Mouse (Mus musculus): ENCODE results near the gene Zbed5.
"Not testable (repeated sequence)": the region's sequence is repeated elsewhere in the genome, so short reads cannot be mapped to it uniquely, and the experiment has no call there.

Gene Zbed5

GRCm38 (mm10) chr5:129895198-129896088, at the start of gene Zbed5:
Gene Zbed5, plus strand, starts transcription at chr5:129895723.
- peak; percentile 75 to 77 for DNase-seq

- DNase-seq, result peak; percentile 93 to 94
Measured at GRCm38 (mm10) chr5:129846752-129847557, 48.6 kb upstream of the Zbed5 start, which contains the start of gene Sumf2. Gene Sumf2, plus strand, starts transcription at chr5:129846986.

GRCm38 (mm10) chr5:129847558-129847820, 48.0 kb upstream of the Zbed5 start:
- peak in 1 of 2 experiments; percentile 8 for DNase-seq

GRCm38 (mm10) chr5:129855163-129855562, 40.4 kb upstream of the Zbed5 start:
- DNase-seq, result no peak

DNA sequence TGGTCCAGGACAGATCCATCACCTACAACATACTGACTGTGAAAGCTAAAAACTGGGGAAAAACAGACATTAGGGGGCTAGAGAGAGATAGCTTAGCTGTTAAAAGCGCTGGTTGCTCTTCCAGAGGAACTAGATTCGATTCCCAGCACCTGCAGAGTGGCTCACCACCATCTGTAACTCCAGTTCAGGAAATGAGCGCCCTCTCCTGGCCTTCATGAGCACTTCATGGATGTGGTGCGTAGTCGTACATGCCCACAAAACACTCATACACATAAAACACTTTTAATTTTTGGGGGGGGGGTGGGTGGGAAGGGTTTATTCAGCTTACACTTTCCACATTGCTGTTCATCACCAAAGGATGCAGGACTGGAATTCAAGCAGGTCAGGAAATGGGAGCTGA, 39.1 kb upstream of the Zbed5 start:
- no peak for DNase-seq

GRCm38 (mm10) chr5:129862325-129862724, 33.2 kb upstream of the Zbed5 start:
- DNase-seq, result no peak

DNA sequence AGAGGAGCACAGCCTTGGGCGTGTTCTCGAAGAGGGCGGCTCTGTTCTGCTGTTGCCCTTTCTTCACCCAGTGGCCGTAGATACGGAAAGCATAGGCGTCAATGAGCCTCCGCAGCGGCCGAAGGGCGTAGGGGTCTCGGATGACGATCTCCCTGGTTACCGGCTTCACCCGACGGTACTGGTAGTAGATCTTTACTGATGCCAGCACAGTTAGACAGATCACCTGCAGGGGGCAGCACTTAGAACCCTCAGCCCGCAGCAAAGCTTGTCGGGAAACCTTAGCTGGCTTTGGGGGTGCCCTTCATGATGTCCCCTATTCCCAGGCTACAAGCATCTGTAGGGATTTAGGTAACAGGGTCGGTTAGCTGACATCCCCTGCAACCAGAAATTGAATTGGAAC, 31.1 kb upstream of the Zbed5 start:
- peak; percentile 68 for DNase-seq

- no peak for DNase-seq
Measured at GRCm38 (mm10) chr5:129865841-129866240, 29.7 kb upstream of the Zbed5 start.

DNA sequence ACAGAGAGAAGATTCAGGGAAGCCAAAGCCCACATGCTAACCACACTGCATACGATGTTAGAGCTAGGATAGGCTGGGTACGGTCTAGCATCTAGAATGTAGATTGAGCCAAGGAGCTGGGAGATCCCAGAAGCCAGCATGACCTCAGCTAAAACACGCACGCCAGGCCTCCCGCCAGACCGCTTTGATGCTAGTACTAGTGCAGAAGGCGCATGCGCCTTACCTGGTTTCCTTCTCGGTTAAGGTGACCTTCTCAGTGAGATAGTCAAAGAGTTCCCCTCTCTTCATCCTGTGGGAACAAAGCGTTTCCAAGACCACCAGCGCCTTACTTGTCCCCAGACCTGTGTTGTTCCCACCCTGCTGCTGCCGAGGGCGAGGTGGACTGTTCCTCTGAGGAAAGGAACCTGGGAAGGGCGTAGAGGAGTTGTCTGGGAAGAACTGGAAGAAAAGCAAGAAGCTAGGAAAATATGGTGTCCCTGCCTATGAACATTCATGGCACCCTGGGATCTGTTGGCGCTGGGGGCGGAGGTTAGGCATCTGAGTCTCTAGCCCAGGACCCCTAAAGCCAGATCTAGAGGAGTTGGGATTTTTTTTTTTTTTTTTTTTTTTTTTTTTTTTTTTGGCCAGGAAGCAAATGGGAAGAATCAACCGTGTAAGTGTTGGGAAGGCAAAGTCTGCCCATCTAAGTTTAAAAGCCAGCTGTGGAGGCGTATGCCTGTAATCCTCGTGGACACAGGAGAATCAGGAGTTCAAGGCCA, 26.1 kb upstream of the Zbed5 start:
- DNase-seq, result no peak

- DNase-seq, result no peak
Measured at GRCm38 (mm10) chr5:129871238-129871637, 24.3 kb upstream of the Zbed5 start.

- DNase-seq, result no peak
Measured at GRCm38 (mm10) chr5:129873942-129874341, 21.6 kb upstream of the Zbed5 start.

DNA sequence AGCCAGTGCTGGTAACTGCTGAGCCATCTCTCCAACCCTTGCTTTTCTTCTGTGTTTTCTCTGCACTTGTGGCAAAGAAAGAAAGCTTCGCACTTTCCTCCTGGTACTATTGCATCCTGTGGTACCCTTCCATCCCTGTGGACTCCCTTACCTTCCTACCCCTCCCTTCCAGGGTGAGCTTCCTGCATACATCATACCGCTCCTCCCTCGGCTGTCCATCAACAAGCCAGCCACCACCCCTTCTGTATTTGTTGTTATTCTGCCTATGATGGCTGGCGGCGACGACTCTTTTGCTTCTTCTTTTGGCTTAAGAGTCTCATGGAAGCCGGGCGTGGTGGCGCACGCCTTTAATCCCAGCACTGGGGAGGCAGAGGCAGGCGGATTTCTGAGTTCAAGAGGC, 20.4 kb upstream of the Zbed5 start:
- no peak for DNase-seq

- DNase-seq, result no peak
Measured at GRCm38 (mm10) chr5:129877731-129878455, 17.6 kb upstream of the Zbed5 start.

DNA sequence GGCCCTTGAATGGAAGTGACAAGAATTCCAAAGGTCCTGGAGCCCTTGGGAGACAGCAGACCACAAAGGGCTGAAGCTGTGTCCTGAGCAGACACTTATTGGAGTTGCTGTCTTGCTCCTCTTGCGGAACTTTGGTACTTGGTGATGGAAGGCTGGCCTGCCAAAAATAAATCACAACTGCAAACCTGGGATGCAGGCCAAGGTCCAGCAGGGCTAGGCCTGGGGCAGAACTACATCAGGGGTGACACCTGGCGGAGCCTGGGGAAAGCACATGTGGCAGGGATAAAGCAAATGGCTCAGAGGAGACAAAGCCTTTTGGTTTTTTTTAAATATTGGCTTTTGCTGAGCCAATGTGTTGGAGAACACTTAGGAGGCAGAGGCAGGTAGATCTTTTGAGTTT, 16.6 kb upstream of the Zbed5 start:
- DNase-seq, result no peak

GRCm38 (mm10) chr5:129879888-129880287, 15.6 kb upstream of the Zbed5 start:
- no peak for DNase-seq

GRCm38 (mm10) chr5:129886271-129886670, 9.3 kb upstream of the Zbed5 start:
- peak in 1 of 2 experiments; percentile 5 for DNase-seq

- DNase-seq, result peak; percentile 88 to 89
Measured at GRCm38 (mm10) chr5:129886911-129887636, 8.4 kb upstream of the Zbed5 start, which contains the start of gene Chchd2. Gene Chchd2, minus strand, starts transcription at chr5:129887470.

DNA sequence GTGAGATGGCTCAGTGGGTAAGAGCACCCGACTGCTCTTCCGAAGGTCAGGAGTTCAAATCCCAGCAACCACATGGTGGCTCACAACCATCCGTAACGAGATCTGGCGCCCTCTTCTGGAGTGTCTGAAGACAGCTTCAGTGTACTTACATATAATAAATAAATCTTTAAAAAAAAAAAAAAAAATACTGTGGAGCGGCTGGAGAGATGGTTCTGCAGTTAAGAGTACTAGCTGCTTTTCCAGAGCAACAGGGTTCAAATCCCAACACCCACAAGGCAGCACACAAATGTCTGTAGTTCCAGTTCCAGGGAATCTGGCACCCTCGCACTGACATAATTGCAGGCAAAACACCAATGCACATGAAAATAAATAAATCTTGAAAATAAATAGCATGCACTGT, 5.1 kb upstream of the Zbed5 start:
- DNase-seq, result not testable (repeated sequence)

- no peak for DNase-seq
Measured at GRCm38 (mm10) chr5:129898449-129898848, 2.9 kb downstream of the Zbed5 start, which contains the start of gene Phkg1. Gene Phkg1, minus strand, starts transcription at chr5:129898549.

GRCm38 (mm10) chr5:129907775-129908174, 12.3 kb downstream of the Zbed5 start:
- DNase-seq, result no peak

GRCm38 (mm10) chr5:129908242-129908965, 12.9 kb downstream of the Zbed5 start, which contains the start of gene Nupr1l:
Gene Nupr1l, plus strand, starts transcription at chr5:129908540.
- peak; percentile 77 to 79 for DNase-seq

Data from B cell, adult 2 months (primary cell).